Mouse (Mus musculus) left cerebral cortex, postnatal 10 days (tissue): ENCODE results near the gene Hs3st1. TPM values are rescaled to one million over a fixed set of nuclear protein-coding genes. Genes with fewer than 3 reads are reported as not detected.
"Not testable (repeated sequence)": the region's sequence is repeated elsewhere in the genome, so short reads cannot be mapped to it uniquely, and the experiment has no call there.

Experiments used
- DNase-seq, 2 experiments: peaks; one replicate each; pipeline ENCODE4 v3.0.0; 2021 to 2022; ENCODE audit warnings: low spot score in 2 of 2, mixed read lengths in 1 of 2; ENCODE audit errors: extremely low spot score in 1 of 2
- intact Hi-C: fragments of 180-260 bp; cut with DNase I; formaldehyde crosslinking; loops from one replicate; pipeline ENCODE4 v1.15.1; 2025
- total RNA-seq, 2 experiments: library from RNA; stranded (reverse); gene quantifications; 2 replicates each; pipeline ENCODE4 v1.2.3; 2021

Hs3st1 gene
- total RNA-seq = 10 to 100 TPM; 57.9 to 64.8 TPM

- intact Hi-C loops, DNase-seq: not testable (repeated sequence)
These were observed at the start of gene Hs3st1 for GRCm38 (mm10) chr5:39755375-39755774. TSS of gene Hs3st1 (minus strand) at chr5:39755475.

GRCm38 (mm10) chr5:39804663-39805062, 49.4 kb upstream of the Hs3st1 start:
- DNase-seq = no peak
- intact Hi-C loops = no loop called here

- DNase-seq = no peak
- intact Hi-C loops = no loop called here
These were observed 48.7 kb upstream of the Hs3st1 start for GRCm38 (mm10) chr5:39803941-39804340.

GRCm38 (mm10) chr5:39803457-39803856, 48.2 kb upstream of the Hs3st1 start:
- DNase-seq = peak; percentile 15 to 47
- intact Hi-C loops = no loop called here

GRCm38 (mm10) chr5:39802110-39802509, 46.8 kb upstream of the Hs3st1 start:
- intact Hi-C loops = no loop called here
- no peak for DNase-seq

GRCm38 (mm10) chr5:39777094-39777710, 21.9 kb upstream of the Hs3st1 start:
- DNase-seq = peak in 1 of 2 experiments; percentile 6
- intact Hi-C loops = no loop called here

- intact Hi-C loops = no loop called here
- peak in 1 of 2 experiments; percentile 4 for DNase-seq
These were observed 16.5 kb upstream of the Hs3st1 start for GRCm38 (mm10) chr5:39771680-39772348.

GRCm38 (mm10) chr5:39761682-39762456, 6.6 kb upstream of the Hs3st1 start:
- intact Hi-C loops = no loop called here
- no peak for DNase-seq

GRCm38 (mm10) chr5:39758890-39759475, 3.7 kb upstream of the Hs3st1 start:
- intact Hi-C loops = no loop called here
- DNase-seq = no peak

GRCm38 (mm10) chr5:39736843-39737242, 18.4 kb downstream of the Hs3st1 start:
- peak in 1 of 2 experiments; percentile 7 for DNase-seq
- intact Hi-C loops = no loop called here

- no peak for DNase-seq
- intact Hi-C loops = no loop called here
These were observed 21.4 kb downstream of the Hs3st1 start for GRCm38 (mm10) chr5:39733750-39734443.

- intact Hi-C loops = no loop called here
- DNase-seq = no peak
These were observed 22.1 kb downstream of the Hs3st1 start for GRCm38 (mm10) chr5:39733013-39733749.

- no peak for DNase-seq
- intact Hi-C loops = no loop called here
These were observed 39.4 kb downstream of the Hs3st1 start for GRCm38 (mm10) chr5:39715694-39716550.

- peak in 1 of 2 experiments; percentile 25 for DNase-seq
- intact Hi-C loops = no loop called here
These were observed 40.1 kb downstream of the Hs3st1 start for GRCm38 (mm10) chr5:39715193-39715592.

- DNase-seq = no peak
- intact Hi-C loops = no loop called here
These were observed 49.7 kb downstream of the Hs3st1 start for GRCm38 (mm10) chr5:39705539-39705938.

GRCm38 (mm10) chr5:39660826-39661225, 94.4 kb downstream of the Hs3st1 start:
- DNase-seq = no peak
- intact Hi-C loops = no loop called here

- no peak for DNase-seq
- intact Hi-C loops = no loop called here
These were observed 95.9 kb downstream of the Hs3st1 start for GRCm38 (mm10) chr5:39659417-39659816.
